Mouse (Mus musculus) liver, adult 2 months (tissue): ENCODE results near the gene Bdh1. TPM values are rescaled to one million over a fixed set of nuclear protein-coding genes. Genes with fewer than 3 reads are reported as not detected.

Source experiments
- DNase-seq: peaks from one replicate; pipeline ENCODE4 v3.0.0-alpha.2; 2011; ENCODE audit warnings: low read depth, low spot score; ENCODE audit errors: extremely low read depth
- H3K27ac ChIP-seq: fragments of 200-500 bp; replicated peaks from 2 replicates; pipeline ENCODE4 v1.5.1; 2012; ENCODE audit warnings: low read depth, mild to moderate bottlenecking, control low read depth, inconsistent platforms, low read length; ENCODE audit not compliant: insufficient read depth
- H3K27me3 ChIP-seq: fragments of 200-500 bp; 2 replicates; pipeline ENCODE4 v1.6.1; 2012; ENCODE audit warnings: mild to moderate bottlenecking, moderate library complexity, low read length, inconsistent platforms; ENCODE audit not compliant: control insufficient read depth, insufficient read depth
- H3K36me3 ChIP-seq: fragments of 200-500 bp; 2 replicates; pipeline ENCODE4 v1.6.1; 2012; ENCODE audit warnings: low read length, inconsistent platforms; ENCODE audit not compliant: control insufficient read depth, insufficient read depth
- H3K4me1 ChIP-seq: fragments of 200-500 bp; 2 replicates; pipeline ENCODE4 v1.6.1; 2011; ENCODE audit warnings: low read length; ENCODE audit not compliant: control insufficient read depth, insufficient read depth
- H3K4me3 ChIP-seq: fragments of 200-500 bp; 2 replicates; pipeline ENCODE4 v1.5.1; 2011; ENCODE audit warnings: low read depth, mild to moderate bottlenecking, control low read depth, low read length, moderate library complexity; ENCODE audit not compliant: insufficient read depth
- H3K79me2 ChIP-seq: fragments of 200-500 bp; 2 replicates; pipeline ENCODE4 v1.6.1; 2012; ENCODE audit warnings: inconsistent platforms, mild to moderate bottlenecking, low read length, moderate library complexity; ENCODE audit not compliant: control insufficient read depth, insufficient read depth
- H3K9ac ChIP-seq: fragments of 200-500 bp; 2 replicates; pipeline ENCODE4 v1.6.1; 2012; ENCODE audit warnings: low read depth, mild to moderate bottlenecking, control low read depth, inconsistent platforms, low read length
- CTCF ChIP-seq: fragments of 200-500 bp; IDR thresholded peaks from 2 replicates; pipeline ENCODE4 v1.5.1; 2011; ENCODE audit warnings: low read depth, low read length, control low read depth
- POLR2A ChIP-seq: fragments of 200-500 bp; IDR thresholded peaks from 2 replicates; pipeline ENCODE4 v1.6.1; 2011; ENCODE audit warnings: low read length, control low read depth; ENCODE audit not compliant: insufficient read depth; ENCODE audit errors: extremely low read depth
- WGBS: fragments of 180-500 bp; shearing (Covaris S2); methylation state at CpG from one replicate; pipeline ENCODE4 v1.1.7; 2018; 5-methylcytosine and 5-hydroxymethylcytosine counted together
- polyA plus RNA-seq: library from polyadenylated mRNA; depleted of rRNA; stranded (reverse); fragments of >200 nt; gene quantifications from 2 replicates; pipeline ENCODE4 v1.2.3, GENCODE M21; 2012
- total RNA-seq: library from RNA; depleted of rRNA; stranded (reverse); fragments of >200 nt; gene quantifications from 2 replicates; pipeline ENCODE4 v1.2.3, GENCODE M21; 2014

Bdh1 gene
- total and polyA plus RNA-seq, 2 experiments: 185 to 314 TPM

DNA sequence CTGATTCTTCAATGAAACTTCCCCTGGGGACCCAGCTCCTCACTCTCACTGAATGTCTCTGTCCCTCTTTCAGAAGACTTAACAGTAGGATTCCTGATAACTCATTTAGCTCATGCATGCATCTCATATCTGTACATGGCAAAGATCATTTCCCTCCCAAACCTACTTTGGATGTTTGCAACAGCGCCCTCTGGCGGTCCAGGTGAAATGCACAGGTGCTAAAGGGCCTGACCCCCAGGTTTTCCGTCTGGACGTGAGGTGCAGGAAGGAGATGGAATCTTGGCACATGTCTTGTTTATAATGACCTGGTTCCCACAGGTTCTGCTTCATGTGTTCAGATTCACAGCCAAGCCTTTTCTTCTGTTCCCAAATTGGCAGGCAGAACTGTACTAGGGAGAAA, 3.4 kb downstream of the Bdh1 start:
- Histone ChIP-seq H3K27ac (no peak overlapping the region), H3K4me1 (peaks cover 20% of the 10 kb centered on the region), H3K27me3 (no peaks in the 10 kb centered on the region), H3K36me3 (peaks cover 4% of the 10 kb centered on the region; the same call in 1 of the 2 replicates), H3K9ac (no peak overlapping the region; the same call in 1 of the 2 replicates), H3K4me3 (no peak overlapping the region; the same call in 1 of the 2 replicates), H3K79me2 (peaks cover 38% of the 10 kb centered on the region)
- 0% methylated on average over 4 of the region's 4 CpGs for WGBS
- DNase-seq: peak; percentile 84
- TF ChIP-seq POLR2A: no peak
- TF ChIP-seq CTCF: peak; percentile 87

DNA sequence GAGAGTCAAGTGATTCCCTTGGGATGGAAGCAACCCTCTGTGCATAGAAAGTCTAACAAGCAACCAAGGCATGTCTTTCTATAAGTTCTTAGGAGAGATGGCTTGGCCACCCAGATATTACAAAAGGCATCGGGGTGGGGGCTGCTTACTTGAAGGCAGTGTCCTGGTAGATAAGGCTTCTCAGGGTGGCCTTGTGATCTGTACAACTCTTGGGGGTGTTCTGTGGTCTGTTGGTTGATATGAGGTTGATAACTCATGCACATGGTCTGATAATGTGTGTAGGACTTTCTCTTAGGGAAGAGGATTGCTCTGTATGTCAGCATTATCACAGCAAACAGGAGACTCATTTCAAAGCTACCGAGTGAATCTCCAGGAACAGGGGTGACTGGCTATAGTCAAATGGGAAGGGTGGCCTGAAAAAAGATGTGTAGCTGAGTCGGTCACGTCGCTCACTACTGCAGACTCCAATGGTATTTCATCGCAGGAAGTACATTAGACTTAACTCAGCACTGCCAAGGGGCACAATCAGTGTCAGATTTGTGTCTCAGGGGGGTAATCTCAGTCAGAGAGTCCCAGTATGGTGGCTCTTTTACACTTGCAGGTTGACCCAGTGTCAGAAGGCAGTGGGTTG, 4.5 kb downstream of the Bdh1 start:
- TF ChIP-seq CTCF: no peak
- TF ChIP-seq POLR2A: no peak
- peaks cover 19% of the 10 kb centered on the region for H3K4me1 ChIP-seq
- no peak overlapping the region for H3K27ac ChIP-seq
- 77% methylated on average over 6 of the region's 6 CpGs for WGBS
- DNase-seq: no peak
- no peak overlapping the region for H3K9ac ChIP-seq
- H3K4me3 ChIP-seq: no peak overlapping the region
- H3K79me2 ChIP-seq: peaks cover 42% of the 10 kb centered on the region
- H3K36me3 ChIP-seq: peaks cover 4% of the 10 kb centered on the region; the same call in 1 of the 2 replicates
- H3K27me3 ChIP-seq: no peaks in the 10 kb centered on the region

DNA sequence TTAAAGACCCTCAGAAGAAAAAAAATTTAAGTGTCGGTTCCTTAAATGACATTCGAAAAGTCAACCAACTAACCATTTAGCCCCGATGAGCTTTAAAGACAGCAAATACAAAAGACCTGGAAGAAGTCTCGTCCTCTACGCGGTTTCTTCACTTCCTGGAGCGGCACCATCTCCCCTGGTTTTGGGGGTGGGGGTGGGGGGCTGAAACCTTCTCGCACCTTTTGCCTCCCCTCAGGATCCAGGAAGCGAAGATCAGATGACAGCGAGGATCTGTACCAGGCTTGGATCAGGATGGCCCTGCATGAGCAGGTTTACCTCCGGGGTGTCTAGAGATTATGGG, 6.2 kb downstream of the Bdh1 start:
- TF ChIP-seq POLR2A (no peak), CTCF (no peak)
- WGBS: 71% methylated on average over 11 of the region's 11 CpGs
- Histone ChIP-seq H3K27ac (no peak overlapping the region), H3K27me3 (no peaks in the 10 kb centered on the region), H3K79me2 (peaks cover 47% of the 10 kb centered on the region), H3K9ac (no peak overlapping the region), H3K4me3 (no peak overlapping the region), H3K4me1 (peaks cover 27% of the 10 kb centered on the region), H3K36me3 (peaks cover 4% of the 10 kb centered on the region; the same call in 1 of the 2 replicates)
- DNase-seq: no peak

DNA sequence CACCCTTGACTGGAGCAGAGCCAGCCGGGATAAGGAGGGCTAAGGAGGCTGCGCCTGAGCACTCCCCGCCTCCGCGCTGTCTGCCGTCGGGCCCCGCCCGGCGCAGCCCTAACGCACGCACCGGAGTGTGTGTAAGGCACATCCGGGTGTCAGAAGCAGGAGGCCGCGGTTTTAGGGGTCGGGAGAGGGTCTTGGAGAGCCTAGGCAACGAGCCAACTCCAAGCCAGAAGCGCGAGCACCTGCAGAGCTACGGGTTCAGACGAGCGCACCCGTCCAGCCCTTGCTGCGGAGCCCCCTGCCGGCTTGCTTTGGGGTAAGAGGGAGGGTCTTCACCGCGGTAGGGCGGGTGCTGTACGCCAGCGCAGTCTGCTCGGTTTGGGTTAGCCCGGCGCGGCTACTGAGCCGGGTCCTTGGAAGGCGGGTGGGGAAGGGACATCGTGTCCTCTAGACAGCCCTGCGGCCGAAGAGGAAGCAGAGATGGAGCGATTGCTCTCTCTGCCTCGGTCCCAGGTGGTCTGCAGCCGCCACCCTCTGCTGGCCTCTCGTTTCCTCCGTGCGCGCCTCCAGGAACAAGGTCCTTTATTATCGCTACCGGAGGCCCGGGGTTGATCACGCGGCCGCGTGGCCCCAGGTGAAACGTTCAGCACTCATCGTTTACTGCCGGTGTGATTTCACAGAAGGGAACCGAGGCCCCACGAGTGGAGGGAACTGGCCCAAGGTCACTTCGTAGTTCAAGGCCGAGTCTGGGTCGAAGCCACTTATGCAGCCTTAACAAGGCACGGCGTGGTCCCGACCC, 6.8 kb downstream of the Bdh1 start:
- H3K4me3 ChIP-seq: peak overlapping the region; percentile 45; the same call in 1 of the 2 replicates
- no peaks in the 10 kb centered on the region for H3K27me3 ChIP-seq
- peaks cover 45% of the 10 kb centered on the region for H3K79me2 ChIP-seq
- no peak for DNase-seq
- peaks cover 27% of the 10 kb centered on the region for H3K4me1 ChIP-seq
- TF ChIP-seq CTCF: no peak
- no peak for TF ChIP-seq POLR2A
- H3K27ac ChIP-seq: no peak overlapping the region
- peaks cover 4% of the 10 kb centered on the region; the same call in 1 of the 2 replicates for H3K36me3 ChIP-seq
- 44% methylated on average over 65 of the region's 65 CpGs for WGBS
- 0 out of 2 replicates have a peak overlapping the region, but pooled peaks have one; percentile 12 for H3K9ac ChIP-seq

DNA sequence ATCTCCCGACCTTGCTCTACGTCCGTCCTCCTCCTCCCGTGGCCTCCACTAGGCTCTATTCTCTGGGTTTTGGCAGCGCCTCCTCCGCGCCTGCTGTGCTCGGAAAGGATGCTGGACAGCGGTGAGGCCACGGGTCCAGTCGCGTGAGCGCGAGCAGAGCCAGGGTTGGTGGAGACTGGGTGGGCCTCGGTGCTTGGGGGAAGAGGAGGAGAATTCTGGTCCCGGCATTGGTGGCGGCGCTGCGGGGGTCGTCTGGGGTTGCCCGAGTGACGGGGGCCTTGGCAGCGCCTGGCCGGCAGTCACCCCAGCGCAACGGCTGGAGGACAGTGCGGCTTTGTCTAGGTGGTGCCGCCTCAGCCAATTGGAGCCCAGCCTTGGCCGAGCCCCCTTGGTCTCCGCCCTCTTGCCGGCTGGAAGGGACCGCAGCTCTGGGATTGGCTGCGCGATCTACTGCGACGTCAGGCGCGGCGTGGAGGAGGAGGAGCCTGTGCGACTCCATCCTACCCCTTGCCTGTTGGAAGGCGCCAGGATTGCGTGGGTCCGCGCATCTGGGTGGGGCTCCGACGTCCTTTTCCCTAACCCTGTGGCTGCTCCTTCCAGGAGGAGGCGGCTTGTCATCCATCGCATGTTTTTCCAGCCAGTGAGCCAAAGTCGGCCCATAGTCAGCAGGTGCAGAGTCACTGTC, 7.5 kb downstream of the Bdh1 start:
- Histone ChIP-seq H3K27ac (no peak overlapping the region), H3K27me3 (no peaks in the 10 kb centered on the region), H3K4me1 (peaks cover 27% of the 10 kb centered on the region), H3K36me3 (peaks cover 4% of the 10 kb centered on the region; the same call in 1 of the 2 replicates), H3K4me3 (peak overlapping the region; percentile 45; the same call in 1 of the 2 replicates), H3K79me2 (peaks cover 45% of the 10 kb centered on the region), H3K9ac (0 out of 2 replicates have a peak overlapping the region, but pooled peaks have one; percentile 6)
- DNase-seq: no peak
- TF ChIP-seq CTCF (no peak), POLR2A (no peak)
- WGBS: 53% methylated on average over 49 of the region's 49 CpGs
